Comparison of ENCODE assay signal across 10 mouse cellular contexts in genomic region chrX:49493739-49494449, GRCm38 (mm10). TPM values are rescaled to one million over a fixed set of nuclear protein-coding genes. Genes with fewer than 3 reads are reported as not detected.
DNase-seq lines count a peak whose midpoint lies in the region; ATAC-seq and TF ChIP-seq lines count a peak whose summit lies in the region.
"Had no signal": no experiment of that assay in that cellular context is flagged by ENCODE, and none has a peak within 500 bp of the region (broad histone marks: within the 10 kb centered on the region; RNA-seq: fewer than 3 reads in every experiment).

No protein-coding gene starts in this region.

- no peak overlapping the region for H3K27ac ChIP-seq in liver, adult 2 months (replicated peaks; ENCODE audit: insufficient read depth, low read depth, low read length)
- no peak overlapping the region for H3K27ac ChIP-seq in forebrain, embryonic 12.5 days
- no peak overlapping the region for H3K27ac ChIP-seq in limb, embryonic 14.5 days (replicated peaks; ENCODE audit: low read depth, low read length)
- H3K27ac ChIP-seq in olfactory bulb, adult 2 months (ENCODE audit: insufficient read depth, low read depth, low read length) = no peak overlapping the region

- TF ChIP-seq CTCF in liver, adult 2 months (IDR thresholded peaks at IDR 0.05; ENCODE audit: low read depth, low read length) = no peak
- no peak for TF ChIP-seq CTCF in olfactory bulb, adult 2 months (IDR thresholded peaks at IDR 0.05; ENCODE audit: insufficient read depth, low read depth, low read length)

- peak; percentile 24 for DNase-seq in liver, adult 2 months (ENCODE audit: extremely low read depth, low read depth, low spot score)
- no peak for DNase-seq in liver
- no peak for DNase-seq in limb, embryonic 14.5 days (ENCODE audit: low spot score)
- no peak for DNase-seq in cerebellum, adult 9-10 months
- no peak for DNase-seq in layer of hippocampus, postnatal 25 days (ENCODE audit: extremely low spot score in 1 of 2, low spot score in 1 of 2)
- DNase-seq in frontal cortex, postnatal 36 days (ENCODE audit: low spot score in 2 of 2) = no peak
- DNase-seq: right cerebral cortex, postnatal 14 days had no signal

- H3K9ac ChIP-seq in liver, adult 2 months (ENCODE audit: low read depth, low read length) = no peak overlapping the region; the same call in 1 of the 2 replicates
- no peak overlapping the region for H3K9ac ChIP-seq in forebrain, embryonic 12.5 days
- no peak overlapping the region for H3K9ac ChIP-seq in limb, embryonic 14.5 days (ENCODE audit: low read depth, low read length, severe bottlenecking)

- no peaks in the 10 kb centered on the region for H3K27me3 ChIP-seq in liver, adult 2 months (ENCODE audit: control insufficient read depth, insufficient read depth, low read length)
- peaks cover 32% of the 10 kb centered on the region for H3K27me3 ChIP-seq in forebrain, embryonic 12.5 days
- peaks cover 19% of the 10 kb centered on the region for H3K27me3 ChIP-seq in limb, embryonic 14.5 days (ENCODE audit: control insufficient read depth, insufficient read depth, low read length)

- H3K9me3 ChIP-seq in forebrain, embryonic 12.5 days = no peaks in the 10 kb centered on the region
- H3K9me3 ChIP-seq in limb, embryonic 14.5 days (ENCODE audit: control insufficient read depth, low read length) = no peaks in the 10 kb centered on the region

- no peaks in the 10 kb centered on the region; the same call in 1 of the 2 replicates for H3K4me1 ChIP-seq in liver, adult 2 months (ENCODE audit: control insufficient read depth, insufficient read depth, low read length)
- H3K4me1 ChIP-seq in forebrain, embryonic 12.5 days = no peaks in the 10 kb centered on the region
- H3K4me1 ChIP-seq in limb, embryonic 14.5 days (ENCODE audit: control insufficient read depth, insufficient read depth, low read length) = no peaks in the 10 kb centered on the region
- H3K4me1 ChIP-seq in olfactory bulb, adult 2 months (ENCODE audit: control insufficient read depth, insufficient read depth, low read length) = peaks cover 7% of the 10 kb centered on the region; the same call in 1 of the 2 replicates

- peak overlapping the region; percentile 29; the same call in 1 of the 2 replicates for H3K4me3 ChIP-seq in liver, adult 2 months (ENCODE audit: insufficient read depth, low read depth, low read length)
- peak overlapping the region; percentile 38 for H3K4me3 ChIP-seq in forebrain, embryonic 12.5 days (replicated peaks)
- peak overlapping the region; percentile 29 for H3K4me3 ChIP-seq in limb, embryonic 14.5 days (replicated peaks; ENCODE audit: low read length)
- peak overlapping the region; percentile 26 for H3K4me3 ChIP-seq in olfactory bulb, adult 2 months (ENCODE audit: insufficient read depth, low read depth, low read length)

- WGBS in liver, adult 2 months = 1% methylated on average over 46 of the region's 46 CpGs
- WGBS in forebrain, embryonic 12.5 days = 20% methylated on average over 46 of the region's 46 CpGs
- WGBS in limb, embryonic 14.5 days = 17% methylated on average over 44 of the region's 46 CpGs
- whole genome bisulfite sequencing in olfactory bulb, adult 2 months = 14% methylated on average over 46 of the region's 46 CpGs

- H3K36me3 ChIP-seq in liver, adult 2 months (ENCODE audit: control insufficient read depth, insufficient read depth, low read length) = no peaks in the 10 kb centered on the region
- no peaks in the 10 kb centered on the region for H3K36me3 ChIP-seq in forebrain, embryonic 12.5 days (replicated peaks)
- H3K36me3 ChIP-seq in limb, embryonic 14.5 days (ENCODE audit: control insufficient read depth, insufficient read depth, low read length) = no peaks in the 10 kb centered on the region

- no peak for TF ChIP-seq POLR2A in liver, adult 2 months (IDR thresholded peaks at IDR 0.05; ENCODE audit: extremely low read depth, insufficient read depth, low read length)
- TF ChIP-seq POLR2A in limb, embryonic 14.5 days (IDR thresholded peaks at IDR 0.05; ENCODE audit: borderline replicate concordance, extremely low read depth, insufficient read depth, insufficient read length) = no peak
- TF ChIP-seq POLR2A in olfactory bulb, adult 2 months (IDR thresholded peaks at IDR 0.05; ENCODE audit: insufficient read depth, low read depth, low read length) = no peak

- no peak for ATAC-seq in forebrain, embryonic 12.5 days (ENCODE audit: low FRiP score)
- ATAC-seq in limb, embryonic 14.5 days (ENCODE audit: low FRiP score, low read depth) = no peak
- ATAC-seq: lung, postnatal 0 days had no signal

- no peaks in the 10 kb centered on the region for H3K79me2 ChIP-seq in liver, adult 2 months (ENCODE audit: control insufficient read depth, insufficient read depth, low read length)

- peak overlapping the region; percentile 61 for H3K4me2 ChIP-seq in forebrain, embryonic 12.5 days
- peak overlapping the region; percentile 40 for H3K4me2 ChIP-seq in limb, embryonic 14.5 days (replicated peaks; ENCODE audit: low read depth, low read length, severe bottlenecking)

RNA-seq across cellular contexts. Expression of gene Arhgap36, which starts 30.1 kb away (rescaled TPM):
- total RNA-seq in liver, adult 2 months (2014; rRNA removed) = 0.40 TPM in 1 of 2 replicates, not detected in the other
- polyA plus RNA-seq in liver, adult 2 months (2012; rRNA removed) = 0.02 TPM in 1 of 2 replicates, not detected in the other
- 1.4 TPM in 2 replicates for polyA plus RNA-seq in forebrain, embryonic 12.5 days (2016; fragmentation: Nextera tagmentation; extraction: Ambion mirVana)
- 7.2 and 10.6 TPM in 2 replicates for polyA plus RNA-seq in limb, embryonic 14.5 days (2012; rRNA removed)
- polyA plus RNA-seq in limb, embryonic 14.5 days (2014; fragmentation: Nextera tagmentation; extraction: Ambion mirVana) = 10.0 and 17.1 TPM in 2 replicates
- polyA plus RNA-seq in olfactory bulb, adult 2 months (2012; ENCODE audit: insufficient read depth, insufficient read length, low replicate concordance, missing spikeins) = not detected in 2 replicates
- total RNA-seq in layer of hippocampus, postnatal 25 days (2021) = 1 to 10 TPM in 1 of 2 experiments, under 1 TPM in 1; 0.99 to 1.7 TPM
